ENCODE assay signal across 22 mouse cellular contexts in the genomic region with DNA sequence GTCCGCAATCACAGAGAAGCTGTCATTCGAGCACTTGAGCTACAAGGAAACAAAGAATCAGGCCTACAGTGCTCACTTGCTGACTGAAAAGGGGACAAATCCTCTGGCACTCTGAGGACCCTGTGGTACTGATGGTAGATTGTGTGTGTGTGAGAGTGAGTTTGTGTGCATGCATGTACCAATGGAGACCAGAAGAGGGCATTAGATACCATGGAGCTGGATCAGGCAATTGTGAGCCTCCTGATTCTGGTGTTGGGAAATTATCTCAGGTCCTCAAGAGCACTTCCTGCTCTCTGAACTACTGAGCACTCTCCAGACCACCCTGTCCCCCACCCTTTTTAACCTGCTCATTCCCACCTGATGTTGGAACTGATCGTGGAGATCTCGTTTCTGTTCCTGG. TPM values are rescaled to one million over a fixed set of nuclear protein-coding genes. Genes with fewer than 3 reads are reported as not detected.
DNase-seq lines count a peak whose midpoint lies in the region; ATAC-seq and TF ChIP-seq lines count a peak whose summit lies in the region.
"Had no signal": no experiment of that assay in that cellular context is flagged by ENCODE, and none has a peak within 500 bp of the region (broad histone marks: within the 10 kb centered on the region; RNA-seq: fewer than 3 reads in every experiment).

No protein-coding gene starts in this region.

- no peak overlapping the region for H3K4me2 ChIP-seq in lung, embryonic 14.5 days
- H3K4me2 ChIP-seq: heart, embryonic 12.5 days; hindbrain, embryonic 12.5 days; limb, embryonic 13.5 days; neural tube, embryonic 15.5 days had no signal

- no peak overlapping the region for H3K4me3 ChIP-seq in kidney, adult 2 months (ENCODE audit: insufficient read depth, low read depth, low read length)
- no peak overlapping the region for H3K4me3 ChIP-seq in lung, embryonic 14.5 days (ENCODE audit: low read depth, low read length)
- H3K4me3 ChIP-seq in MEL (ENCODE audit: control insufficient read depth in 1 of 2, insufficient read depth in 1 of 2, low read depth in 2 of 2, low read length in 2 of 2): no peak overlapping the region
- H3K4me3 ChIP-seq in embryonic facial prominence, embryonic 10.5 days: no peak overlapping the region
- H3K4me3 ChIP-seq: forebrain, embryonic 10.5 days; heart, embryonic 12.5 days; hindbrain, embryonic 12.5 days; limb, embryonic 13.5 days; midbrain, embryonic 10.5 days; neural tube, embryonic 15.5 days had no signal

- H3K36me3 ChIP-seq in kidney, adult 2 months (ENCODE audit: control insufficient read depth, insufficient read depth, low read length): peaks cover 2% of the 10 kb centered on the region
- H3K36me3 ChIP-seq in lung, embryonic 14.5 days (ENCODE audit: insufficient read depth): peaks cover 69% of the 10 kb centered on the region
- peaks cover 6 to 10% of the 10 kb centered on the region in 2 experiments for H3K36me3 ChIP-seq in MEL (ENCODE audit: control insufficient read depth in 1 of 2, insufficient read depth in 2 of 2, low read length in 2 of 2)
- peaks cover 82% of the 10 kb centered on the region for H3K36me3 ChIP-seq in embryonic facial prominence, embryonic 10.5 days (replicated peaks)

- TF ChIP-seq POLR2A in kidney, adult 2 months (IDR thresholded peaks at IDR 0.05; ENCODE audit: low read depth, low read length): no peak
- TF ChIP-seq POLR2A in MEL (IDR thresholded peaks at IDR 0.05; ENCODE audit: control insufficient read depth in 1 of 2, insufficient read depth in 1 of 2, low read depth in 1 of 2, low read length in 2 of 2, poor library complexity in 1 of 2): no peak

- TF ChIP-seq RAD21 in MEL (IDR thresholded peaks at IDR 0.05; ENCODE audit: low read depth, low read length): no peak; the same call in 1 of the 2 replicates

- no peaks in the 10 kb centered on the region for H3K9me3 ChIP-seq in lung, embryonic 14.5 days (ENCODE audit: low read depth, low read length)
- no peaks in the 10 kb centered on the region for H3K9me3 ChIP-seq in MEL (replicated peaks; ENCODE audit: insufficient read depth, low read length)
- no peaks in the 10 kb centered on the region for H3K9me3 ChIP-seq in embryonic facial prominence, embryonic 10.5 days
- H3K9me3 ChIP-seq: forebrain, embryonic 10.5 days; heart, embryonic 12.5 days; hindbrain, embryonic 12.5 days; limb, embryonic 13.5 days; midbrain, embryonic 10.5 days; neural tube, embryonic 15.5 days had no signal

- WGBS in kidney, adult 2 months: 97% methylated on average over 4 of the region's 4 CpGs
- WGBS in lung, embryonic 14.5 days: 96% methylated on average over 4 of the region's 4 CpGs
- 96% methylated on average over 4 of the region's 4 CpGs for WGBS in embryonic facial prominence, embryonic 10.5 days

- 0 out of 2 replicates have a peak, but pooled peaks have one; percentile 17 for TF ChIP-seq CTCF in kidney, adult 2 months (conservative IDR thresholded peaks at IDR 0.05; ENCODE audit: insufficient read depth, insufficient read length, low read depth, low read length)
- peak; percentile 30 for TF ChIP-seq CTCF in lung, embryonic 14.5 days (IDR thresholded peaks at IDR 0.05; ENCODE audit: low read depth)
- TF ChIP-seq CTCF in MEL (IDR thresholded peaks at IDR 0.05 in 2 of 3, conservative IDR thresholded peaks at IDR 0.05 in 1 of 3; ENCODE audit: control insufficient read depth in 1 of 3, insufficient read depth in 1 of 3, low read depth in 2 of 3, low read length in 3 of 3, poor library complexity in 1 of 3, severe bottlenecking in 1 of 3): peak in 2 of 3 experiments; percentile 34 to 36; a peak in 3 of 6 replicates

- H3K27me3 ChIP-seq in kidney, adult 2 months (replicated peaks; ENCODE audit: control insufficient read depth, insufficient read depth, low read length): no peaks in the 10 kb centered on the region
- H3K27me3 ChIP-seq in lung, embryonic 14.5 days (ENCODE audit: insufficient read depth, low read length): no peaks in the 10 kb centered on the region
- no peaks in the 10 kb centered on the region for H3K27me3 ChIP-seq in MEL (ENCODE audit: control insufficient read depth in 1 of 2, insufficient read depth in 2 of 2, low read length in 2 of 2)
- H3K27me3 ChIP-seq in embryonic facial prominence, embryonic 10.5 days (replicated peaks; ENCODE audit: low read depth, poor library complexity, severe bottlenecking): no peaks in the 10 kb centered on the region
- H3K27me3 ChIP-seq: heart, embryonic 12.5 days; hindbrain, embryonic 12.5 days; limb, embryonic 13.5 days; neural tube, embryonic 15.5 days had no signal

- H3K79me2 ChIP-seq in MEL (ENCODE audit: control insufficient read depth, insufficient read depth, low read length, poor library complexity): no peaks in the 10 kb centered on the region; the same call in 1 of the 2 replicates

- H3K27ac ChIP-seq in kidney, adult 2 months (ENCODE audit: insufficient read depth, low read depth, low read length): no peak overlapping the region
- H3K27ac ChIP-seq in lung, embryonic 14.5 days (ENCODE audit: low read depth): no peak overlapping the region
- no peak overlapping the region for H3K27ac ChIP-seq in MEL (ENCODE audit: control insufficient read depth, low read depth, low read length)
- H3K27ac ChIP-seq in embryonic facial prominence, embryonic 10.5 days (replicated peaks): no peak overlapping the region
- H3K27ac ChIP-seq: forebrain, embryonic 10.5 days; hindbrain, embryonic 12.5 days; limb, embryonic 13.5 days; midbrain, embryonic 10.5 days; neural tube, embryonic 15.5 days had no signal

- no peak for ATAC-seq in lung, embryonic 14.5 days (ENCODE audit: insufficient read depth)
- peak; percentile 26; the same call in 1 of the 2 replicates for ATAC-seq in megakaryocyte progenitor cell, adult 5-6 weeks (replicated peaks; ENCODE audit: poor library complexity)

- H3K9ac ChIP-seq in lung, embryonic 14.5 days: no peak overlapping the region
- H3K9ac ChIP-seq in MEL (ENCODE audit: control insufficient read depth, low read depth, low read length, poor library complexity, severe bottlenecking): no peak overlapping the region
- H3K9ac ChIP-seq: heart, embryonic 12.5 days; hindbrain, embryonic 12.5 days; limb, embryonic 13.5 days; neural tube, embryonic 15.5 days had no signal

- H3K4me1 ChIP-seq in kidney, adult 2 months (ENCODE audit: control insufficient read depth, insufficient read depth, low read length): no peaks in the 10 kb centered on the region
- H3K4me1 ChIP-seq in lung, embryonic 14.5 days (ENCODE audit: insufficient read depth): no peaks in the 10 kb centered on the region
- H3K4me1 ChIP-seq in MEL (ENCODE audit: control insufficient read depth in 1 of 2, insufficient read depth in 2 of 2, low read length in 2 of 2): 0 out of 4 replicates have a peak, but pooled peaks cover 0 to 4% of the 10 kb centered on the region in 2 experiments
- peaks cover 6% of the 10 kb centered on the region; the same call in 1 of the 2 replicates for H3K4me1 ChIP-seq in embryonic facial prominence, embryonic 10.5 days
- H3K4me1 ChIP-seq: limb, embryonic 13.5 days had no signal

- no peak for TF ChIP-seq EP300 in MEL (IDR thresholded peaks at IDR 0.05; ENCODE audit: low read depth in 1 of 2, low read length in 2 of 2)

- no peak for DNase-seq in kidney, adult 2 months
- DNase-seq in kidney, adult 8-10 months: no peak
- no peak for DNase-seq in lung, embryonic 14.5 days
- DNase-seq in lung, postnatal 36 days: no peak
- DNase-seq in MEL (ENCODE audit: low read depth, low spot score): peak; percentile 52
- no peak for DNase-seq in embryonic facial prominence, embryonic 10.5 days (ENCODE audit: low spot score)
- DNase-seq: adrenal gland, adult 2 months; cerebellum, adult 11-12 months; cerebellum, postnatal 10 days; gastrocnemius, postnatal 36 days; heart, postnatal 14 days; kidney, adult 9 months; kidney, postnatal 25 days; lung, adult 18-20 months; lung, postnatal 4 days had no signal

RNA-seq across cellular contexts. Expression of a gene that starts 4.5 kb away (rescaled TPM):
- 47.4 and 49.3 TPM in 2 replicates for polyA plus RNA-seq in kidney, adult 2 months (2012; rRNA removed)
- 128 and 131 TPM in 2 replicates for polyA plus RNA-seq in lung, embryonic 14.5 days (2014; fragmentation: Nextera tagmentation; extraction: Ambion mirVana)
- total RNA-seq in MEL (2012; rRNA removed): 110 and 145 TPM in 2 replicates
- polyA plus RNA-seq in MEL (2012; ENCODE audit: insufficient read depth in 1 of 2, insufficient read length in 2 of 2, low read depth in 1 of 2, low replicate concordance in 2 of 2, missing spikeins in 1 of 2): 100 to 1,000 TPM in 1 of 2 experiments, not detected in 1; 138 TPM
- 123 and 124 TPM in 2 replicates for total RNA-seq in megakaryocyte progenitor cell, adult 5-6 weeks (2015)
- 46.4 and 55.8 TPM in 2 replicates for total RNA-seq in megakaryocyte progenitor cell, adult 5-6 weeks (2017)
- 167 and 175 TPM in 2 replicates for polyA plus RNA-seq in embryonic facial prominence, embryonic 10.5 days (2016; fragmentation: Nextera tagmentation; extraction: Ambion mirVana)

RNA-seq across cellular contexts. Expression of a gene that starts 12.9 kb away (rescaled TPM):
- 31.2 and 34.1 TPM in 2 replicates for polyA plus RNA-seq in kidney, adult 2 months (2012; rRNA removed)
- 26.0 and 26.8 TPM in 2 replicates for polyA plus RNA-seq in lung, embryonic 14.5 days (2014; fragmentation: Nextera tagmentation; extraction: Ambion mirVana)
- total RNA-seq in MEL (2012; rRNA removed): 18.4 and 18.6 TPM in 2 replicates
- 10 to 100 TPM in 1 of 2 experiments, not detected in 1; 27.1 TPM for polyA plus RNA-seq in MEL (2012; ENCODE audit: insufficient read depth in 1 of 2, insufficient read length in 2 of 2, low read depth in 1 of 2, low replicate concordance in 2 of 2, missing spikeins in 1 of 2)
- 11.9 and 13.0 TPM in 2 replicates for total RNA-seq in megakaryocyte progenitor cell, adult 5-6 weeks (2015)
- total RNA-seq in megakaryocyte progenitor cell, adult 5-6 weeks (2017): 18.7 and 21.3 TPM in 2 replicates
- polyA plus RNA-seq in embryonic facial prominence, embryonic 10.5 days (2016; fragmentation: Nextera tagmentation; extraction: Ambion mirVana): 30.7 and 30.9 TPM in 2 replicates

RNA-seq across cellular contexts. Expression of a gene that starts 14.1 kb away (rescaled TPM):
- polyA plus RNA-seq in kidney, adult 2 months (2012; rRNA removed): 23.6 and 31.5 TPM in 2 replicates
- 391 and 419 TPM in 2 replicates for polyA plus RNA-seq in lung, embryonic 14.5 days (2014; fragmentation: Nextera tagmentation; extraction: Ambion mirVana)
- total RNA-seq in MEL (2012; rRNA removed): 805 and 828 TPM in 2 replicates
- polyA plus RNA-seq in MEL (2012; ENCODE audit: insufficient read depth in 1 of 2, insufficient read length in 2 of 2, low read depth in 1 of 2, low replicate concordance in 2 of 2, missing spikeins in 1 of 2): 10 to 100 TPM in 1 of 2 experiments, not detected in 1; 89.6 TPM
- total RNA-seq in megakaryocyte progenitor cell, adult 5-6 weeks (2015): 109 and 111 TPM in 2 replicates
- total RNA-seq in megakaryocyte progenitor cell, adult 5-6 weeks (2017): 270 and 329 TPM in 2 replicates
- polyA plus RNA-seq in embryonic facial prominence, embryonic 10.5 days (2016; fragmentation: Nextera tagmentation; extraction: Ambion mirVana): 601 and 615 TPM in 2 replicates

RNA-seq across cellular contexts. Expression of a gene that starts 22.7 kb away (rescaled TPM):
- 41.9 and 45.8 TPM in 2 replicates for polyA plus RNA-seq in kidney, adult 2 months (2012; rRNA removed)
- polyA plus RNA-seq in lung, embryonic 14.5 days (2014; fragmentation: Nextera tagmentation; extraction: Ambion mirVana): 41.0 and 43.4 TPM in 2 replicates
- total RNA-seq in MEL (2012; rRNA removed): 12.7 and 14.9 TPM in 2 replicates
- polyA plus RNA-seq in MEL (2012; ENCODE audit: insufficient read depth in 1 of 2, insufficient read length in 2 of 2, low read depth in 1 of 2, low replicate concordance in 2 of 2, missing spikeins in 1 of 2): 10 to 100 TPM in 1 of 2 experiments, not detected in 1; 43.5 TPM
- 50.3 and 54.8 TPM in 2 replicates for total RNA-seq in megakaryocyte progenitor cell, adult 5-6 weeks (2015)
- 18.9 and 21.0 TPM in 2 replicates for total RNA-seq in megakaryocyte progenitor cell, adult 5-6 weeks (2017)
- 53.8 and 53.9 TPM in 2 replicates for polyA plus RNA-seq in embryonic facial prominence, embryonic 10.5 days (2016; fragmentation: Nextera tagmentation; extraction: Ambion mirVana)

RNA-seq across cellular contexts. Expression of a gene that starts 28.5 kb away (rescaled TPM):
- 164 and 194 TPM in 2 replicates for polyA plus RNA-seq in kidney, adult 2 months (2012; rRNA removed)
- polyA plus RNA-seq in lung, embryonic 14.5 days (2014; fragmentation: Nextera tagmentation; extraction: Ambion mirVana): 6.7 and 8.6 TPM in 2 replicates
- total RNA-seq in MEL (2012; rRNA removed): 4.3 and 4.7 TPM in 2 replicates
- 10 to 100 TPM in 1 of 2 experiments, not detected in 1; 10.9 TPM for polyA plus RNA-seq in MEL (2012; ENCODE audit: insufficient read depth in 1 of 2, insufficient read length in 2 of 2, low read depth in 1 of 2, low replicate concordance in 2 of 2, missing spikeins in 1 of 2)
- 3.9 and 13.2 TPM in 2 replicates for total RNA-seq in megakaryocyte progenitor cell, adult 5-6 weeks (2015)
- total RNA-seq in megakaryocyte progenitor cell, adult 5-6 weeks (2017): 2.4 and 5.3 TPM in 2 replicates
- polyA plus RNA-seq in embryonic facial prominence, embryonic 10.5 days (2016; fragmentation: Nextera tagmentation; extraction: Ambion mirVana): 6.8 and 7.8 TPM in 2 replicates
